Mouse (Mus musculus): ENCODE results near the gene Serpinb6a. TPM values are rescaled to one million over a fixed set of nuclear protein-coding genes. Genes with fewer than 3 reads are reported as not detected.

The Serpinb6a gene
- polyA plus RNA-seq, 1 experiment from 2014 or later: 36.6 TPM

Other genes starting within 250 kb of the Serpinb6a start
- not detected in 2 replicates for gene Serpinb6e, start 159.4 kb downstream of the Serpinb6a start, polyA plus RNA-seq (2016; fragmentation: Nextera tagmentation; extraction: Ambion mirVana)
- gene Serpinb6c, start 97.1 kb downstream of the Serpinb6a start, polyA plus RNA-seq (2016; fragmentation: Nextera tagmentation; extraction: Ambion mirVana): 0.19 TPM in 2 replicates
- gene Nqo2, start 38.1 kb downstream of the Serpinb6a start, polyA plus RNA-seq (2016; fragmentation: Nextera tagmentation; extraction: Ambion mirVana): 9.4 and 10.5 TPM in 2 replicates
- 7.6 and 9.0 TPM in 2 replicates for gene Ripk1, start 431 bp downstream of the Serpinb6a start, polyA plus RNA-seq (2016; fragmentation: Nextera tagmentation; extraction: Ambion mirVana)
- gene Bphl, start 34.8 kb upstream of the Serpinb6a start, polyA plus RNA-seq (2016; fragmentation: Nextera tagmentation; extraction: Ambion mirVana): 35.0 and 38.2 TPM in 2 replicates
- 397 and 403 TPM in 2 replicates for gene Tubb2a, start 75.2 kb upstream of the Serpinb6a start, polyA plus RNA-seq (2016; fragmentation: Nextera tagmentation; extraction: Ambion mirVana)
- gene Tubb2b, start 127.7 kb upstream of the Serpinb6a start, polyA plus RNA-seq (2016; fragmentation: Nextera tagmentation; extraction: Ambion mirVana): 311 and 346 TPM in 2 replicates
- 134 and 141 TPM in 2 replicates for gene Psmg4, start 160.2 kb upstream of the Serpinb6a start, polyA plus RNA-seq (2016; fragmentation: Nextera tagmentation; extraction: Ambion mirVana)

Measured in forebrain, embryonic 12.5 days (tissue).